Mouse (Mus musculus) hindbrain, postnatal 0 days (tissue): ENCODE measurements around the gene Gnptab. TPM values are rescaled to one million over a fixed set of nuclear protein-coding genes. Genes with fewer than 3 reads are reported as not detected.

Experiments used
- ATAC-seq: fragments of 200-750 bp; cut with Nextera tagmentation; 2 replicates; pipeline ENCODE4 v1.8.0; 2017; ENCODE audit warnings: mild to moderate bottlenecking, moderate TSS enrichment, moderate library complexity
- DNase-seq: peaks from one replicate; pipeline ENCODE4 v3.0.0-alpha.2; 2015; ENCODE audit warnings: low spot score
- H3K27ac ChIP-seq: fragments of 300-500 bp; sonication (generic); 2 replicates; pipeline ENCODE4 v1.5.1; 2014; ENCODE audit warnings: mild to moderate bottlenecking
- H3K27me3 ChIP-seq: fragments of 300-500 bp; sonication (generic); 2 replicates; pipeline ENCODE4 v1.6.1; 2014; ENCODE audit warnings: low read length, mixed read lengths; ENCODE audit not compliant: insufficient read depth
- H3K36me3 ChIP-seq: fragments of 300-500 bp; sonication (generic); 2 replicates; pipeline ENCODE4 v1.6.1; 2014; ENCODE audit warnings: low read length, mixed read lengths; ENCODE audit not compliant: insufficient read depth
- H3K4me1 ChIP-seq: fragments of 300-500 bp; sonication (generic); 2 replicates; pipeline ENCODE4 v1.6.1; 2014; ENCODE audit warnings: antibody characterized with exemption, low read length, mixed read lengths; ENCODE audit not compliant: insufficient read depth
- H3K4me2 ChIP-seq: fragments of 300-500 bp; sonication (generic); 2 replicates; pipeline ENCODE4 v1.6.1; 2014; ENCODE audit warnings: low read depth, mild to moderate bottlenecking, low read length, moderate library complexity, mixed read lengths
- H3K4me3 ChIP-seq: fragments of 300-500 bp; sonication (generic); 2 replicates; pipeline ENCODE4 v1.5.1; 2014; ENCODE audit warnings: low read length
- H3K9ac ChIP-seq: fragments of 300-500 bp; sonication (generic); replicated peaks from 2 replicates; pipeline ENCODE4 v1.6.1; 2014; ENCODE audit warnings: mild to moderate bottlenecking, low read length, moderate library complexity, mixed read lengths
- H3K9me3 ChIP-seq: fragments of 300-500 bp; sonication (generic); 2 replicates; pipeline ENCODE4 v1.6.1; 2016; ENCODE audit warnings: low read length, mixed read lengths
- CTCF ChIP-seq: IDR thresholded peaks from 2 replicates; pipeline ENCODE4 v1.5.1; 2016; ENCODE audit warnings: antibody characterized with exemption, control low read depth, low read depth
- WGBS: fragments of 180-500 bp; shearing (Covaris S2); extraction: QIAGEN DNeasy Blood & Tissue Kit; methylation state at CpG from one replicate; pipeline ENCODE4 v1.1.7; 2014; 5-methylcytosine and 5-hydroxymethylcytosine counted together
- polyA plus RNA-seq: library from polyadenylated mRNA; unstranded; fragments of >200 nt; fragmentation: Nextera tagmentation; extraction: Ambion mirVana; gene quantifications from 2 replicates; pipeline ENCODE4 v1.2.1, GENCODE M21; 2015
- total RNA-seq: library from RNA; depleted of rRNA; stranded (reverse); fragments of >200 nt; gene quantifications from 2 replicates; pipeline ENCODE4 v1.2.3, GENCODE M21; 2014

Gnptab gene
- total and polyA plus RNA-seq, 2 experiments from 2014 or later = 19.0 to 40.5 TPM

- no peak overlapping the region for H3K4me2 ChIP-seq
- H3K9ac ChIP-seq = no peak overlapping the region
- H3K4me3 ChIP-seq = no peak overlapping the region
- 26% methylated on average over 10 of the region's 10 CpGs for WGBS
- peak; percentile 55 for TF ChIP-seq CTCF
- DNase-seq (peak; percentile 58), ATAC-seq (no peak)
- no peaks in the 10 kb centered on the region for H3K27me3 ChIP-seq
- no peaks in the 10 kb centered on the region for H3K36me3 ChIP-seq
- H3K9me3 ChIP-seq = no peaks in the 10 kb centered on the region
- H3K27ac ChIP-seq = no peak overlapping the region
- H3K4me1 ChIP-seq = no peaks in the 10 kb centered on the region
Measured at GRCm38 (mm10) chr10:88374984-88375383, 3.9 kb upstream of the Gnptab start.

GRCm38 (mm10) chr10:88376770-88377169 lies 2.2 kb upstream of the Gnptab start:
- DNase-seq (peak; percentile 91), ATAC-seq (peak; percentile 41)
- no peak overlapping the region for H3K27ac ChIP-seq
- TF ChIP-seq CTCF = peak; percentile 99
- H3K4me3 ChIP-seq = no peak overlapping the region
- H3K4me1 ChIP-seq = peaks cover 9% of the 10 kb centered on the region; the same call in 1 of the 2 replicates
- 8% methylated on average over 11 of the region's 11 CpGs for WGBS
- no peaks in the 10 kb centered on the region for H3K9me3 ChIP-seq
- H3K36me3 ChIP-seq = no peaks in the 10 kb centered on the region
- H3K4me2 ChIP-seq = 0 out of 2 replicates have a peak overlapping the region, but pooled peaks have one; percentile 27
- H3K27me3 ChIP-seq = no peaks in the 10 kb centered on the region
- no peak overlapping the region for H3K9ac ChIP-seq

GRCm38 (mm10) chr10:88377666-88378065 lies 1.3 kb upstream of the Gnptab start:
- no peaks in the 10 kb centered on the region for H3K36me3 ChIP-seq
- no peak for DNase-seq
- no peak for ATAC-seq
- H3K9ac ChIP-seq = no peak overlapping the region
- WGBS = 85% methylated on average over 4 of the region's 4 CpGs
- TF ChIP-seq CTCF = no peak
- H3K4me1 ChIP-seq = peaks cover 13% of the 10 kb centered on the region; the same call in 1 of the 2 replicates
- no peaks in the 10 kb centered on the region for H3K27me3 ChIP-seq
- no peak overlapping the region for H3K27ac ChIP-seq
- H3K4me3 ChIP-seq = no peak overlapping the region
- H3K9me3 ChIP-seq = no peaks in the 10 kb centered on the region
- no peak overlapping the region for H3K4me2 ChIP-seq

GRCm38 (mm10) chr10:88380002-88380401 lies 1.1 kb downstream of the Gnptab start:
- ATAC-seq = 0 out of 2 replicates have a peak, but pooled peaks have one; percentile 10
- Histone ChIP-seq H3K27me3 (no peaks in the 10 kb centered on the region), H3K4me2 (peak overlapping the region; percentile 83), H3K4me3 (peak overlapping the region; percentile 74), H3K36me3 (no peaks in the 10 kb centered on the region), H3K27ac (peak overlapping the region; percentile 85), H3K9ac (peak overlapping the region; percentile 89), H3K4me1 (peaks cover 13% of the 10 kb centered on the region; the same call in 1 of the 2 replicates), H3K9me3 (no peaks in the 10 kb centered on the region)
- peak; percentile 20 for DNase-seq
- WGBS = 0% methylated on average over 11 of the region's 11 CpGs
- TF ChIP-seq CTCF = no peak

- Histone ChIP-seq H3K4me3 (peak overlapping the region; percentile 74), H3K4me2 (peak overlapping the region; percentile 83), H3K4me1 (peaks cover 13% of the 10 kb centered on the region; the same call in 1 of the 2 replicates), H3K9ac (peak overlapping the region; percentile 89), H3K27me3 (no peaks in the 10 kb centered on the region), H3K36me3 (no peaks in the 10 kb centered on the region), H3K27ac (peak overlapping the region; percentile 85; the same call in 1 of the 2 replicates), H3K9me3 (no peaks in the 10 kb centered on the region)
- WGBS = 41% methylated on average over 14 of the region's 14 CpGs
- DNase-seq = peak; percentile 27
- no peak for ATAC-seq
- peak; percentile 35 for TF ChIP-seq CTCF
Measured at GRCm38 (mm10) chr10:88380430-88381060, 1.6 kb downstream of the Gnptab start.

GRCm38 (mm10) chr10:88381286-88381685 lies 2.4 kb downstream of the Gnptab start:
- H3K4me1 ChIP-seq = peaks cover 13% of the 10 kb centered on the region; the same call in 1 of the 2 replicates
- 76% methylated on average over 4 of the region's 4 CpGs for WGBS
- no peaks in the 10 kb centered on the region for H3K36me3 ChIP-seq
- ATAC-seq (no peak), DNase-seq (no peak)
- H3K27me3 ChIP-seq = no peaks in the 10 kb centered on the region
- peak overlapping the region; percentile 74; the same call in 1 of the 2 replicates for H3K4me3 ChIP-seq
- no peaks in the 10 kb centered on the region for H3K9me3 ChIP-seq
- H3K27ac ChIP-seq = no peak overlapping the region
- peak overlapping the region; percentile 83; the same call in 1 of the 2 replicates for H3K4me2 ChIP-seq
- no peak for TF ChIP-seq CTCF
- no peak overlapping the region for H3K9ac ChIP-seq

GRCm38 (mm10) chr10:88382009-88382408 lies 3.1 kb downstream of the Gnptab start:
- Histone ChIP-seq H3K9me3 (no peaks in the 10 kb centered on the region), H3K4me2 (no peak overlapping the region), H3K27me3 (no peaks in the 10 kb centered on the region), H3K4me1 (peaks cover 13% of the 10 kb centered on the region; the same call in 1 of the 2 replicates), H3K27ac (no peak overlapping the region), H3K36me3 (no peaks in the 10 kb centered on the region), H3K4me3 (no peak overlapping the region), H3K9ac (no peak overlapping the region)
- TF ChIP-seq CTCF = no peak
- DNase-seq (no peak), ATAC-seq (no peak)
- WGBS = 84% methylated on average over 6 of the region's 6 CpGs
